Mouse (Mus musculus) spleen, adult 18-20 months (tissue): ENCODE results near the gene Mapk8ip3.
A peak's percentile ranks its signal among the peaks of the same experiment; 100 is the strongest.

Source experiments
- DNase-seq, 2 experiments: peaks; one replicate each; pipeline ENCODE4 v3.0.0; 2022; ENCODE audit warnings: mixed read lengths in 2 of 2

Gene Mapk8ip3

DNA sequence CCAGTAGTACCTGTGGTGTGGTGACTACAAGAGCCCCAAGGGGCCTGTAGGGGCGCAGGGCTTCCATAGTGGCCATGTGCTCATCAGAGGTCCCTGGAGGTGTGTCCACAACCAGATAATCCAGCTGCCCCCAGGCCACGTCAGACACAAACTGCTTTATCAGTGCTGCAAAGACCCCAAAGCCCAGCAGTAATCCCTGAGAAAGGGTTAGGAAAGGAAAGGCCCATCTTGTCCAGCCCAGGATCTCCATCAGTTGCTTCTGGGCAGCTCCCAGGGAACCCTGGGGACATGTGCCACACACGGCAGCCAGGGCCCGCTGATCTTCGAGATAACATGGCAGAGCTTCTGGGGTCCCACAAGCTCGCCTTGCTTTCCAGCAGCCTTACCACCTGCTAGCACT, 52.4 kb downstream of the Mapk8ip3 start:
- DNase-seq: no peak

DNA sequence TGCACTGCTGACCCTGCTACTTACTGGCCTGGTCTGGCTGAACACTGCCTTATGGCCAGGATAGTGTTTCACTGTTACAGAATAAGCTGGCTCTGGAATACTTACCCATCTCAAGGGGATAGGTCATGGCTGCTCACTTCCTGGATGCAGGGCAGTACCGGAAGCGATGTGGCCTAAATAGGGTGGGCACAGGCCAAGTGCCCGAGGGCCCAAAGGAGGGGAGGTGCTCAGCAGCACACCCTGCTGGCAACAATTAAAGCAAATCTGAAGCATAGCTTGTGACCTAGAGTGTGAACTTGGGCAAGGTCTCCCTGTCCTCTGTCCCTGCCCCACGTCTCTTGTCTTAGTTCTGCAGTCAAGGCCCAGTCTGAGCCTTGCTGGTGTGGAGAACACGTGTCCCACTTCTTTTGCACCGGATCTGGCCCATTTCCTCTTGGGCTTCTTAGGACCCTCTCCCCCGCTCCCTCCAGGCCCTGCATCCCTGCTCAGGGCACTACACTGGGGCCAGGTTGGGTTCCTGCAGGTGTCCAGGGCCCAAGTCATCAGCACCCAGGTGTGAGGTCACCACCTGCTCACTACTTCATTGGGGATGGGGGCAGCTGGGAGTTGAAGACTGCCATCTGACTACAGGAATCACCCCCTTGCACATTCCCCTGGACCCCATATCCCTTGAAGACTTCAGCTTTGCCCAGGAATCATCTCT, 54.9 kb downstream of the Mapk8ip3 start:
- DNase-seq: peak in 1 of 2 experiments; percentile 47

DNA sequence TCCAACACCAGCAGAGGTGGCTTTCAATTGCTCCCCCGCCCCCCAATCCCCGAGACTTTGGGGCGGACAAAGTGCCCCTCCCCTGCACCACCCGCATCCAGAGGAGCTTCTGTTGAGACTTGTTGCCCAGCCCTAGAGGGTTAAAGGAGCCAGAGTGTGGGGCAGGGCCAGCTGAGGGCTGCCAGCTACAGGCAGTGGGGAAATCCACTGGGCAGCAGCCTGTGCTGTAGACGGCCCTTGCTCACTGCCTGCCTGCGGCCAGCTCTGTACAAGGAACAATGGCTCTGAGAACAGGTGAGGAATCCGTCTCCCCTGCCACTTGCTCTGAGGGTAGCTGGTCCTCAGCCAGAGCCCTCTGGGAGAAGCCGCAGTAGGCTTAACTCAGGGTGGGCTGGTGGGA, 58.2 kb downstream of the Mapk8ip3 start:
- DNase-seq: no peak

DNA sequence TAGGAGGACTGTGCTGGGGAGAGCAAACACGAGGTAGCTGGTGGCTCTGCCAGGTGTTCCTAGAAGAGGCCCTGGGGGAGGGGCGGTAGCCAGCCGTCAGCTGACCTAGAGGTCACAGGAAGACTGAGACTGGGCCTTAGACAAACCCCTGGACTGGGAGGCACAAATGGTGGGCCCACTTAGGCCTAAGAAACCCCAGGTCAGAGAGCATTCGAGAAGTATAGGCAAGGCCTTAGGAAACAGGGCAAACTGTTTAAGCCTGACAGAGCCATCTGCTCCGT, 58.7 kb downstream of the Mapk8ip3 start:
- DNase-seq: no peak

DNA sequence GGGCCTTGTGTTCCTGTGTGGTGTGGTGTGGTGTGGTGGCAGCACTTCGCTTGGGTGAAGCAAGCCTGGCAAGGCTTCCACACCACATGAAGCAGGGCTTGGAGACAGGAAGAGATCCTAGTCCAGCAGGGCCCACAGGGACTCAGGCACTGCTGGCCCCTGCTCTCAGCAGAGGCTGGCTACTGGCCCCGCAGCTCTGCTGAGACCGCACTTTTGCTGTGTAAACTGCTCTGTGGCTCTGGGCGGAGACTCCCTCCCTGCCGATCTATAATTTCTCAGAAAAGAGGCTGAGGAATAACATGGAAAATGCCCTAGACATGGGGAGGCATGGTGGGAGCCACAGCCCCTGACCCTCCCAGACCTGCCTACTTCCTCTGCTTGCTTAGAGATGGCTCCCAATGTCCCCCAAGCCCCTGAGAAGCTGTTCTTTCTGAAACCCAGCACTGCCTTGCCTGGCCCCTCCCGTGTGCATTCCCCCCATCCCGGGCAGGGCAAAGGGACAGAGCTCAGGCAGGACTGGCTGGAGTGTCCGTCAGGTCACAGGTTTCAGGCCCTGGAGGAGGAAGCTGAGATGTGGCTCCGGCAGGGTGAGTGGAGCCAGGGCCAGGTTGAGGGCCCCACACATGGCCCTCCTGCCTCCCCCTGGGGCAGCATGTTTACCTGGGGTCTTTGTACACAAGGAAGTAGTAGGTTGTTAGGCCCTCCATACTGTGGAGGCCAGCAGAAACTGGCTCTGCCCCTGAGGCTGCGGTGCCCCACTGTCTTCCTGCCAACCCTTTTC, 59.3 kb downstream of the Mapk8ip3 start:
- DNase-seq: no peak

GRCm38 (mm10) chr17:24874989-24875388, 61.8 kb downstream of the Mapk8ip3 start:
- DNase-seq: no peak

DNA sequence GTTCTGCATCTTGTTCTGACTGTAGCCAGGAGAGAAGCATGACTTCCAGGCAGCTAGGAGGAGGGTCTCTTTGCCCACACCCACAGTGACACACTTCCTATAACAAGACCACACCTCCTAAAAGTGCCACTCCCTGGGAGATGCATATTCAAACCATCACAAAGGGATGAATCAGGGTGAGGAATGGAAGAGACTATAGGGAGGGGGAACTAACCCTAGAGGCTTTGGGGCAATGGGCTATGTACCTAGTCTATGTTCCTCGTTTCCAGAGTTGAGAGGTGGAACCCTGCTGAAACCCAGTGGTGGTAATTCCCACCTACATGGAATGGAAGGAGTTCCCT, 62.4 kb downstream of the Mapk8ip3 start:
- DNase-seq: no peak

DNA sequence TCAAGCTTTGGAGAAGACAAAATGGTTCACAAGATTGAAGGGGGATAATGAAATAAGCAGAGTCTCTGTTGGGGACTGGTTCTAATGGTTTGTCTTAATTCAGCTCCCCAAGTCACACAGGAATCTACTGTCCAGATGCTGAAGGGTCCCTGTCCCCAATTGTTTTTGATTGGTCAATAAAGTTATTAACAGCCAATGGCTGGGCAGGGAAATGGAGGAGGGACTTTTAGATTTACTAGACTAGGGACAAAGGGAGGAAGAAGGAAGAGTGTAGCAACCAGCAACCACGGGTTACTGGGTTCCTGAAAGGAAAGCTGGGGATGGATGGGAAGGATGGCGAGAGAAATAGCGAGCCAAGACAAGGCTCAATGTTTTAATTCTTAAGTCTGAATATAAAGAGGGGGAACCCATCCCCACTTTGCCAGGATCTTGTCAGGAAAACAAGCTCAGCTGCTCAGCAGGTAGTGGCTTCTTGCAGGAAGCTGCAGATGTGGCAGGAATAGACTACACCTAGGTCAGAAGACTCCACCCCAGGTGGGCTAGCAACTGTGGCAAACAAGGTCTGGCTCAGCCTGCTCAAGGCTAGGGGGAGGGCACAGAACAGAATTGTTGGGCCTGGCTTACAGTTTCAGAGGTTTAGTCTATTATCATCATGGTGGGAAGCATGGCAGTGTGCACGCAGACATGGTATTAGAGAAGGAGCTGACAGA, 62.9 kb downstream of the Mapk8ip3 start:
- DNase-seq: no peak

- no peak for DNase-seq
Measured at GRCm38 (mm10) chr17:24867914-24868313, 68.9 kb downstream of the Mapk8ip3 start.

DNA sequence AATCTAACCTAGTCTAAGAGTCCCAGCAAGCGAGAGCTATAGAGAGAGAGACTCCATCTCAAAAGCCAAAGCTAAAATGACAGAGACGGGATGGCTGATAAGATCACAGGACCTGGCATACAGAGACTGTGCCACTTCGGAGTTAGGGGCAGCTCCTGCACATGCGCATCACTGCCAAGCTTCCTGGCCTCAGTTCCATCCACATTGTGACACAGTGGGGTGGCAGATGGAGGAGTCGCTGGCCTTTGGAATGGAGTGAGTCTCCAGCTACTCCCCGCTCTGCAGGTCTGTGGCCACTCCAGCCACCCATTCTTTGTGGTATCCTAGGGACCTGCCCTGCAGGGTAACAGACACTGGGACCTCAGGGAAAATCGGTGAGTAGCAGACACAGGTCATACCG, 71.0 kb downstream of the Mapk8ip3 start, which contains the start of gene Igfals:
Gene Igfals, plus strand, starts transcription at position 222 of the 400 bp plus-strand sequence.
- DNase-seq: no peak

DNA sequence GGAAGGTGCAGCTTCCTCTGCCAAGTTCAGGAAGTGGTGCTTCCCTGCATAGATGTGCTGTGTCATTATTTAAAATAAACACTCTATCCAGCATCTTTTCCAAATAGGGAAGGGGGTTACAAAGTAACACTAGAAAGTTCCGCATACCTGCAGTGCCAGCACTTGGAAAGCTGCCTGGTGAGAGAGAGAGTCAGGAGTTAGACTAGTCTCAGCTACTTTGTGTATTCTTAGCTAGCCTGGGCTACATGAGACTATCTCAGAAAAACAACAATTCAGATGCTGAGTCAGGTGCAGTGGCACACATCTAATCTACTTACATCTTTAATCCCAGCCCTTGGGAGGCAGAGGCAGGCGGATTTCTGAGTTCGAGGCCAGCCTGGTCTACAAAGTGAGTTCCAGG, 75.0 kb downstream of the Mapk8ip3 start:
- DNase-seq: no peak

DNA sequence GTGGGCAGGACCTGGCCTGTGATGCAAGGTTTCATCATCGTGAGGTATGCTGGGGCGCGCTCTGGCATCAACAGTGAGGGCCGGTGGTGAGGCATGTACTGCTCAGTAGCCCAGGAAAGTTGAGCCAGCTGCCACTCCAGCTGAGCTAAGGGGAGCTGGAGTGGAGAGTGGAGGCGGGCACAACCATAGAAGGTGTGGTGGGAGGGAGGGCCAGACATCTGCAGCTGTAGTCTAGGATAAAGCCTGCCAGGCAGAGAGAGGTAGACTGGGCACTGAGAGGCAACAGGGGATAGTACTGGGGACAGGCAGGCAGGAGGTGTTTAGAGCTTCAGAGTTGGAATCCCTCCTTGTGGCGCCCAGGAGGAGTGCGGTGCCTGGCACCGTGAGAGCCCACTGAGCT, 76.7 kb downstream of the Mapk8ip3 start:
- no peak for DNase-seq

DNA sequence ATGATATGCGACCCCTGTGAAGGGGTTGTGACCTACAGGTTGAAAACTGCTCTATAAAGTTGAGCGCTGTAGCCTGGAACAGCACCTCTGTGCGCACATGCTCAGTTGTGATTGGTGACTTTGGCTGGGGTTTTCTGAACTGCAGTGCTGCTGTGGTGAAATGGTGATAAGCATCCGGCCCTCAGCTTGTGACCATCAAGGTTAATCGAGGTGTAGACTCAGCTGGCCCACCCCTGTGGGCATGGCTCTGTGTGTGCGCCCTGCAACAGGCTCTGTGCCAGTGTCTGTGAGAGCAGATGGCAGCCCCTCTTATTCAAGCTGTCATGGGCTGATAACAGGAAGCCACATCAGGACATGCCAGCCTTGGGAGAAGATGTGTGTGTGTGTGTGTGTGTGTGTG, 77.8 kb downstream of the Mapk8ip3 start:
- DNase-seq: no peak

- DNase-seq: no peak
Measured at GRCm38 (mm10) chr17:24857831-24858470, 78.8 kb downstream of the Mapk8ip3 start.

DNA sequence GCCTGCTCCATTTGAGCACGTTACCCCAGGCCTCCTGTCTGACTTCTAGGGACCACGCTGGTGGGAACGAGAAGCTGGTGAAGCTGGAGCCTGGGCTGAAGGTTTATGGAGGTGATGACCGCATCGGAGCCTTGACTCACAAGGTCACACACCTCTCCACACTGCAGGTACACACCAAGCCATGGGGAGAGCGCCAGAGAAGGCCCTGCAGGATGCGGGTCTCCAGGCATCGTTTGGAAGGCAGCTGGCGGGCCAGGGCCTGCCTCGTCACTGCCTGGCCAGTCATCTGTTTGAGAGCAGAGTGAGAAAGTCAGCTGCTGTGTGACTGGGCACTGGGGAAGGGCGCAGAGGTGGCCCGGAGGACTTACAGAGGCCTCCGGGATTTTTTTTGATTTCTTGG, 80.2 kb downstream of the Mapk8ip3 start:
- no peak for DNase-seq

DNA sequence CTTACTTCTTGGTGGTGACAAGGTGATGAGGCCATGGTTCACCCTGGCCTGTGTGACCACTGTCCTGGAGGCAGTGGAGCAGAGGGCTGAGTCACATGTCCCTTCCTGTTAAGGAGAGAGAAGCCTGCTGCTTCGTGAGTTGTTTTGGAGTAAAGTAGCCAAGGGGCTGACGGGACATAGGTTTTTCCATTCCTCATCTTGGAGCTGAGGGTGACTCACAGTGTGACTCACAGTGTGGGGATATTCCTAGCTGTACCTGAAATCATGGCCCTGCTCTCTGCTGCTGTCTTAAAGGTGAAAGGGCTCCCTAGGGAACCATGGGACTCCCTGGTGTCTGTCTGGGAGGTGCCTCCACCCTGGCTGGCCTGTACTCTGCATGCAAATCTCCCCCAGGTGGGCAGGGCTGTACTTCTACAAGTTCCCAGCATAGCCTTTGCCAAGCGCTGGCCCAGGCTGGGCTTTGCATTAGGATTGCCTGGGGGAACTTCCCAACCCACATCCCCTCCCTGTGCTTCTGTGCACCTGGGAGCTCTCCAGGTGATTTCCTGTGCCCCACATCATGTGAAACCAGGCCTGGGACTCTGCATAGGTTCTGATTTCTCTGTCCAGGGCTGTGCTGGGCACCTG, 80.8 kb downstream of the Mapk8ip3 start:
- no peak for DNase-seq

DNA sequence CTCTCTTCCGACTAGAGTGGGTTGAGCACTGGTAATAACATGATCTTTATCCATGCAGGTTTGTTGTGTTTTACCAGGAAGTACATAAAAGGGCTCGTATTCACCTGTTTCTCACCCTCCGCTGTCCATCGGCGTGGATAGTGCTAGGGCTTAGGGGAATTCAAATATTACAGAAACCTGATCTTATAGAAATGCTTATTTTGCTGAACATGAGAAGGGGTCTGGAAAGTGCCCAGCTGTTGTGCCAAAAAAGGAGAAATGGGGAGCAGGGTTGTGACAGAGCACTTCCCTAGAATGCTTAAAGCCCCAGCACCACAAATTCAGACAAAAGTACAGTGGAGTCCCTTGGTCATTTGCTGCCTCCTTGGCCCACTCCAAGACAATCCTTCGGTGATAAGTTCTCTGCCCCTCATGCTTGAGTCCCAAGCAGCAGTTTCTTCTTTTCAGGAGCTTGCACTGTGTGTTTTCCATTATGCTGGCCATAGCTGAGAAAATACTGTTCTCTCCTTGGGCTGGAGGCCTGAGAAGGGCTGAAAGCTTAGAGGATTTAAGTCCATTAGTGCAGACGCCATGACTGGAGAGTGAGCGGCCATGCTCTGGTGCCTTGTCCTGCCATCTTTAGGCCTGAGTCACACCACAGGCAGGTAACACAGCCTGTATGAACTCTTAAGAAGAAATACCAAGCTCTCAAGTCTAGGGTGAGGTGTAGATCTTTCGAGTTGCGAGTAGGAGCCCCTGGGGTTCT, 85.2 kb downstream of the Mapk8ip3 start:
- DNase-seq: no peak

- no peak for DNase-seq
Measured at GRCm38 (mm10) chr17:24850773-24851127, 86.0 kb downstream of the Mapk8ip3 start.

DNA sequence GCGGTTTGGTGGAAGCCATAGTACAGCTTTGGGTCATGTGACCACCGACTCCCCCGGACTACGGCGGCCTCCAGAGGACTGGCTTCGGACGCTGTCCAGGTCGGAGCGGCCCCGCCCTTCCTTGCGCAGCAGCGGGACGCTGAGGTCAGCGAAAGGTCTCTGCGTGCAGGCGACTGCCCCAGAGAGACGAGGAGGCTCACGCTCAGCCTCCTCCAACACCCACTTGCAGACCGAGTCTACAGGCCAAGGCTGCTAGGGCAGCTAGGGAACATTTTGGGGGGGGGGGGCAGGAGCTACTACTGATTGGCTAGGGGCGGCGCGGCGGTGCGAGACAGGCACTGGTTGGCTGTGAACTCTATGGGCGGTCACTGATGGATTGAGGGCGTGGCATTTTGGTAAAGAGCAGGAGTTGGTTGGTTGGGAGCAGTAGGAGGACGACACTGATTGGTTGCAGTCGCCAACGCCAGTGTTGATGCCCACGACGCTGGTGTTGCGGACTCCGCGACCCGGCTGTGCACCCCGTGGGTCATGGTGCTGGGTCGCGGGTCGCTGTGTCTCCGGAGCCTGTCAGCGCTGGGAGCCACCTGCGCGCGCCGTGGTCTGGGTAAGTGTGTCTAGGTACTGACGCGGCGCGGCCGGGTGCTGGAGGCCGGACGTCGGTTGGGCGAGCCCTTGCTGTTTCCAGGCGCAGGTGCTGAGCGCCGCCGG, 86.6 kb downstream of the Mapk8ip3 start, which contains the start of gene Fahd1:
Gene Fahd1, minus strand, starts transcription at position 300 of the 708 bp plus-strand sequence.
- DNase-seq: peak; percentile 86 to 90

GRCm38 (mm10) chr17:24849733-24850064, 87.1 kb downstream of the Mapk8ip3 start:
- DNase-seq: no peak

- no peak for DNase-seq
Measured at GRCm38 (mm10) chr17:24848600-24849031, 88.2 kb downstream of the Mapk8ip3 start.

GRCm38 (mm10) chr17:24847386-24847785, 89.4 kb downstream of the Mapk8ip3 start:
- no peak for DNase-seq
